Mouse (Mus musculus) kidney, adult 9 months (tissue): ENCODE data around the gene Hdlbp.
"Not testable (repeated sequence)": the region's sequence is repeated elsewhere in the genome, so short reads cannot be mapped to it uniquely, and the experiment has no call there.

Experiments used
- DNase-seq: peaks from one replicate; pipeline ENCODE4 v3.0.0; 2022

Gene Hdlbp

GRCm38 (mm10) chr1:93478586-93479475 lies at the start of gene Hdlbp:
Hdlbp (minus strand) TSS chr1:93478815.
- peak; percentile 99 for DNase-seq

DNA sequence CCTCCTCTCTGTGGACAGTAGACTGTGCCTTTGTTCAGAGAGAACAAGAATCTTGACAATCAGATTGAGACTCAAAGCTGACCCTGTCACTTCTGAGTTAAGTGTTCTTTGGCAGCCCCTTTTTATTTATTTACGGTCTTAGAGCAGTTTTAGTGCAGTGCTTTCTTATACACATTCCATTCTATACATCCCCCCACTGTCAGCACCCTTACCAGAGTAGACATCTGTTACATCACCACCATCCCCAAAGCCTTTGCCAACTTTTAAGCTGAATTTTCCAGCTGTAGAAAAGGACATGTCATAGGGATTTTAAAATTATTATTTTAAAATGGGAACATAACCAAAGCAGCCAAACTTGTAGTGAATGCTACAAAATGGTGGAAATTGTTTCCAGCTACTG lies 43.7 kb upstream of the Hdlbp start:
- no peak for DNase-seq

DNA sequence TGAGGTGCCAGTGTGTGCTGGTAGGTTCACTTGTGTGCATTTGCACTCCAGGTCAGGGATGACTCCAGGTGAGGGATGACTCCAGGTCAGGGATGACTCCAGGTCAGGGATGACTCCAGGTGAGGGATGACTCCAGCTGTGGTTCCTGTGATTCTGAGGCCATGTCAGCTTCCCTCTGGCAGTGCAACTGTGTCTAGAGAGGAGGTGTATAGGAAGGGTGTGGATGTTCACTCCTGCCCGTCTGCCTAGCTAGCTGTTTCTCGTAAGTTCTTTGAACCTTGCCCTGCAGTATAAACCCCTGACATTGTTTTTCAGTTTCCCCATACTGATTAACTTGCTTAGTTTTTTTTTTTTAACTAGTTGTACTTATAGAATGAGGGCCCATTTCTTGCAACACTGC lies 42.9 kb upstream of the Hdlbp start:
- peak; percentile 47 for DNase-seq

DNA sequence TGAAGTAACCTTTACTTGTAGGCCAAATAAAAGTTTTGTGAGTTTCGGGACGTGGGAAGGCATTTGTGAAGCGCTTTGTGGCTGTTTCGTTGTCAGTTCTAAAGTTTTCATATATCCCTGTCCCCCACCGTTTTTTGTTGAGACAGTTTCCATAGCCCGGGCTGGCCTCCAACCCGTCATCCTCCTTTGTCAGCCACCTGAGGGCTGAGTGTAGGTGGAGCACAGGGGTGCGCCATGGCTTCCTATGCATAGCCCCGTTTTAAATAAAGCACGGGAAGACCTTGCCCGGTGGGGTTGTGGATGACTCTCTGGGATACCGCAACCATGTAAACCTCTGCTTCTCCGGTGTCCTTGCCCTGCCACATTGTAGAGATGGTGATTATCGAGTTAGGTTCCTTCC lies 34.6 kb upstream of the Hdlbp start:
- no peak for DNase-seq

DNA sequence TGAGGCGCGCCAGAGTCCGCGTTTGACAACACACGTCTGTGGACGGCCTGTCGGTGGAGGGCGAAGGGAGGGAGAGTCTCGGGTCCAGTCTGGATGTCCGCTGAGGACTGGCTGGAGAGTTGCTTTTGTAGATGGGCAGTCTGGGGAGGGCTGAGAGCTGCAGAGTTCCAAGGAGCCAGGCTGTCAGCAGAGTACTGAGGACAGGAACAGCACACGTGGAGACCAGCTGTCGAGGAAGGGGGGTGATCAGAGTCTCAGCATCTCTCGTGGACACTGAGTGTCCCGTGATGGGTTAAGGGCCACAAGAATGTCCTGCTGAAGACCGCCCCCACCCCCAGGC lies 33.7 kb upstream of the Hdlbp start:
- no peak for DNase-seq

DNA sequence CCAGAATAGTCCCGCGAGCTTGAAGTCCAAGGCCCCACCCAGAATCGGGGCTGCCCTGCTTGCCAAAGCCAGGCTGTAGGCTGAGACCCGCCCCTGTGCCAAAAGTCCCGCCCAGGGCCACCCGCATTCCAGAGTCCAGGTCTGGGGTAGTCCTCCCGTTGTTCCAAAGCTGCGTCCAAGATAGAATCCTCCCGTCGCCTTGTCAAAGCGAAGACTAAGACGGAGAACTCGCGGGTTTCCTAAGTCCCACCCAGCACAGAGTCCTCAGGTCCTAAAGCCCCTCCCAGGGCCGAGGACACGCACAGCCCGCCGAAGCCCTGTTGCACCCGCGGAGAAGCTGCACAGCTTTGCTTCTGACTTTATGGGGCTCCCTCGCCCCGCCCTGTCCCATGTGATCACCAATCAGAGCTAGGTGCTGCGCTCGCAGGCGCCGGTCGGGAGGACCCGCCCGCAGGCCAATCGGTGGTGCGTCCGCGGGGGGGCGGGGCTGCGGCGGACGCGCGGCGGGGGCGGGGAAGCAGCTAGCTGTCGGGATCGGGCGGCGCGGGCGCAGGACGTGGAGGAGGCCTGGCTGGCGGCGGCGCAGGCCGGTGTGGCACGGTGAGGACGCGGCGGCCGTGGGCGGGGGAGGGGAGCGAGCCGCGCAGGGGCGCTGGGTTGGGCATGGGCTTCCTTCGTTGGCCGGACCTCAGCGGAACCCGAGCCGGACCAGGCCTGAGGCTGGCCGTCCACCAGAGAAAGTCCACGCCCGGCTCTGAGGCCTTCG lies 33.2 kb upstream of the Hdlbp start, which contains the start of gene Farp2:
Gene Farp2, plus strand, starts transcription at position 495 of the 766 bp plus-strand sequence.
- peak; percentile 98 for DNase-seq

DNA sequence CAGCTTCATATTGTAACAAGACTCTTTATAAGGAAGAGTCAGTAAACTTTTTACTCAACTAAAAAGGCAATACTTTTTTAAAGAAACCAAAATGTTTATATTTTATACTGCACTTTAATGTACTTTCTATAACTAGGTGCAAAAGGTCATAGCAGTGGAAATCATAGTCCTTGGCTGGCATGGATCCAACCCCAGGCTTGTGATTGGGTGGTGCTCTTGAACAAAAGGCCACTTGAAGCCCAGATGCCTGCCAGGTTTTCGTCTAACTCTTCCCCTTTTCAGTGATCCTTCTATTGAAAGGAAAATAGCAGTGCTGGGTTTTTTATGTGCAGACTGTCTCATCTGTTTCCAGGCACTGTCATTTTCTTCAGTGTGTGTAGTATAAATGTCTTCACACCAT lies 30.0 kb upstream of the Hdlbp start:
- DNase-seq, result not testable (repeated sequence)

GRCm38 (mm10) chr1:93506944-93507676 lies 28.5 kb upstream of the Hdlbp start:
- DNase-seq, result peak; percentile 39

- no peak for DNase-seq
Measured at GRCm38 (mm10) chr1:93495312-93495711, 16.7 kb upstream of the Hdlbp start.

DNA sequence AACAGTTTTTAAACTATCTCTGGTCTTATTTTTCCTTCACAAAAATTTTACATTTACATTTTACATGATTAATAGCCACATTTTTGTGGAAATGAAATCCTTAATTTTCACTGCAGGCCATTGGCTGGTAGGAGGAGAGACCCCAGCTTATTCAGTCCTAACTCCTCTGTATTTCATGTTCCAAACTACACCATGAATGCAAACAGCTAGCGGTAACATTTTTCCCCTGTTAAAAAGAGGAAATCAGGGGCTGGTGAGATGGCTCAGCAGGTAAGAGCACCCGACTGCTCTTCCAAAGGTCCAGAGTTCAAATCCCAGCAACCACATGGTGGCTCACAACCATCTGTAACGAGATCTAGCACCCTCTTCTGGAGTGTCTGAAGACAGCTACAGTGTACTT lies 7.7 kb upstream of the Hdlbp start:
- DNase-seq, result not testable (repeated sequence)

DNA sequence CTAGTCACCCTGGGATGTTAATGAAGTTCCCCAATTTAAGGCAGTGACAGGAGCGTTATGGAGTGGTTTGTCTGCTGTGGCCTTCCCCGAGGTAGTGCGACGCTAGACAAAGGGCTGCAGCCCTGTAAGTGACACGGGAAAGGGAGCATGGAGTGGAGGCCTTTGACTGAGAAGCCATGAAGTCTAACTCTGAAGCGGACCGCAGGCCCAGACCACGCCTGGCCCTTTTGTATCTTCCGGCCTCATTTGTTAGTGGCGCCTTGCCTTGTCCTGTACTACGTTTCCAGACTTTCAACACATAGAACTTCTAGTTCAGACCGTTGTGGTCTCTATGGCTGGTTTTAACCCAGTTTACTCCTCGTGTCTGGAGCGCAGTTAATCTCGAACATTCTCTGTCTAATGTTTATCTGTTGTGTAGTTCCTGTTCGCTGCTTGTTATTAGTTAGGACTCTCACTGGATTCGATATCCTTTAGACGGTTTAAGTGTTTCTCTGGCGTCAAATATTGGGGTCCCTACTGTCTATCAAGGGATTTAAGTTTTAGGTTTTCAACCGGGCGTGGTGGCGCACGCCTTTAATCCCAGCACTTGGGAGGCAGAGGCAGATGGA lies 965 bp upstream of the Hdlbp start:
- peak; percentile 21 for DNase-seq

- DNase-seq, result peak; percentile 99
Measured at GRCm38 (mm10) chr1:93477758-93478585, 643 bp downstream of the Hdlbp start.

DNA sequence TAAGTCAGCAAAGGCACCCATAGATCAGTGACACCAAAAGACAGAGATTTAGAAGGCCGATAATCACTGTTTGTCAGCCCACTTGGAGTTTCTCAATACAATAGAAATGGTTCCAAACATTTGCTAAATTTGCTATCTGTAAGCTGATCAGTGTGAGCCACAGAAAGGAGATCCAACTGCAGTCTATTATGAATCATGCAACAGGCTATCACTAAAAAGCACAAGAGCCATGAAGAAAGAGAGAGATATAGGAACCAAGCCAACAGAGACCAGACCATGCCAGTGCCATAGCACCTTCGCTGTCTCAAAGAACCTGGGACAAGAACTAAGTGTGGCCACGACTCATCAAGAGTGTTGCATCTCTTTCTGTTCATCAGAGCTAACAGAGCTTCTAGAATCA lies 2.9 kb downstream of the Hdlbp start:
- no peak for DNase-seq

GRCm38 (mm10) chr1:93468626-93469025 lies 10.0 kb downstream of the Hdlbp start:
- no peak for DNase-seq

GRCm38 (mm10) chr1:93465746-93466145 lies 12.9 kb downstream of the Hdlbp start:
- DNase-seq, result no peak

DNA sequence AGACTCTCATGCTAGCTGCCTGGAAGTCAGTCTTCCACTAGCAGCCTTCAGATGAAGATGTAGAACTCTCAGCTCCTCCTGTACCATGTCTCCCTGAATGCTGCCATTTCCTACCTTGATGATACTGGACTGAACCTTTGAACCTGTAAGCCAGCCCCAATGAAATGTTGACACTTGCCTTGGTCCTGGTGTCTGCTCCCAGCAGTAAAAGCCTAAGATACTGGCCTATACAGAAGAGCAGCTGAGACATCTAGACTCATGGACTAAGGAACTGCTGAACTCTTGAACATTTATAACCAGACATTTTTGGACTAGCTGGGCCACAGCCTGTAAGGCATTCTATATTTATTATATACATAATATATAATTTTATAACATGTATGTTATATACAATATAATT lies 13.5 kb downstream of the Hdlbp start:
- DNase-seq, result no peak

DNA sequence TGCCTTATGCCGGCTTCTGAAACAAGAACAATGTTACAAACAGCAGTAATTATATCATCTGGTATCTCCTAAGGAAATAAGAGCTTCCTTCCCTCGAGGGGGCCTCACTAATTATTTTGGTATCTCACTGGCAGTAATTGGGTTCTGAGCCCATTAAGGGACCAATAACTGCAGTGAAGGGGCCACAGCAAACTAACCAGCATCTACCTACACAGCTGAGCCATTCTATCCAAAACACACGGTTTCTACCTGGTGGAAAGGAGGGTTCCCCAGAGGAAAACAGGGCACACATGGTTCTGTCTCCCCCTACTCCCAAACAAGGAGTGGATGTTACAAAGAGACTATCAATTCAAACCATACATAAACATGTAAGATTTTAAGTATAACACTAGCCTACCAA lies 19.5 kb downstream of the Hdlbp start:
- DNase-seq, result no peak

- DNase-seq, result no peak
Measured at GRCm38 (mm10) chr1:93458357-93458756, 20.3 kb downstream of the Hdlbp start.

GRCm38 (mm10) chr1:93453721-93454255 lies 24.8 kb downstream of the Hdlbp start:
- peak; percentile 62 for DNase-seq

GRCm38 (mm10) chr1:93450118-93450517 lies 28.5 kb downstream of the Hdlbp start:
- DNase-seq, result not testable (repeated sequence)

- DNase-seq, result no peak
Measured at GRCm38 (mm10) chr1:93445822-93446162, 32.8 kb downstream of the Hdlbp start.
